Mouse (Mus musculus): ENCODE results near the gene Olfr788. TPM values are rescaled to one million over a fixed set of nuclear protein-coding genes. Genes with fewer than 3 reads are reported as not detected.

Gene Olfr788
- polyA plus RNA-seq (2012; rRNA removed), result not detected in 2 replicates

DNA sequence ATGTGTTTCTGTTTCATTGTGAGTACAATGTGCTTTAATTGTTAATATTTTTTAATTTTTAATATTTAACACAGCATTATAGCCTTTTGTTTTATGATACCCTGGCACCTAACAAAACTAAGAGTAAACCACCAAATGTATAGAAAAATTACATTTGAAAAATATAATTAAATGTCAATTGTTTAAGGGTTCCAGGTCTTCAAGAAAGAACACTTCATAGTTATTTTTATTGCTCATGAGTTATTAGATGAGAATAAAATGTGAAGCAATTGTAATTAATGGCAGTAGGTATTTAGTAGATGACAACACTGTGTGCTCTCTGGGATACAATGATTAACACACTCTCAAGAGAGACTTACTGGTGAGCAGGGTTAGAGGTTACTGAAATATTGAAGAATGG lies at the start of gene Olfr788:
Gene Olfr788, plus strand, starts transcription at position 301 of the 400 bp plus-strand sequence.
- TF ChIP-seq CTCF (IDR thresholded peaks at IDR 0.05; ENCODE audit: extremely low read depth, insufficient read length, insufficient replicate concordance, low read depth, low read length) (no peak), POLR2A (IDR thresholded peaks at IDR 0.05; ENCODE audit: low read depth, low read length) (no peak)
- H3K27ac ChIP-seq (ENCODE audit: insufficient read depth, low read depth, low read length), result no peak within 1 kb of the TSS
- H3K4me3 ChIP-seq (ENCODE audit: low read depth, low read length), result no peak within 1 kb of the TSS
- no peaks in the 10 kb centered on the region for H3K27me3 ChIP-seq (ENCODE audit: control insufficient read depth, insufficient read depth, low read length)
- no peaks in the 10 kb centered on the region for H3K36me3 ChIP-seq (ENCODE audit: control insufficient read depth, insufficient read depth, low read length)
- H3K4me1 ChIP-seq (ENCODE audit: control insufficient read depth, insufficient read depth, insufficient read length, low read length), result no peaks in the 10 kb centered on the region

DNA sequence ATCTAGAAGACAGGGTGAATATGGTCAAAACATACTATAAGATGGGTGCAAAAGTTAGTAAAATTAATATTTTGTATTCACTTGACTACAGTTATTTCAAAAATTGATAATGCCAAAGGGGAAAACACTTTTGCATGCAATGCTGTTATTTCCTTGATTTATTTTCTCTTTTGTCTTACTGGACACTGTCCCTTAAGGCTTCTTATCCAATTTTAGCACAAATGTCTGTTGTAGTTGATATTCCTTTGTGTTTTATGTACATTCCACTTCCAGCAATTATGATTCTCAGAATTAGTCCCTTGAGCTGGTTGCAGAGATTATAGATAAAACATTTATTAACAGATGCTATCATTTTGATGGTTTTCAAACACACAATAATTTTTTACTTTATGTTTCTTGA lies 43.8 kb upstream of the Olfr788 start, which contains the start of gene Olfr786:
Gene Olfr786, plus strand, starts transcription at position 301 of the 400 bp plus-strand sequence.
- no peaks in the 10 kb centered on the region; the same call in 1 of the 2 replicates for H3K27me3 ChIP-seq (ENCODE audit: control insufficient read depth, insufficient read depth, low read length)
- no peak within 1 kb of the TSS for H3K4me3 ChIP-seq (ENCODE audit: low read depth, low read length)
- no peaks in the 10 kb centered on the region for H3K4me1 ChIP-seq (ENCODE audit: control insufficient read depth, insufficient read depth, insufficient read length, low read length)
- no peaks in the 10 kb centered on the region for H3K36me3 ChIP-seq (ENCODE audit: control insufficient read depth, insufficient read depth, low read length)
- TF ChIP-seq POLR2A (IDR thresholded peaks at IDR 0.05; ENCODE audit: low read depth, low read length) (no peak), CTCF (IDR thresholded peaks at IDR 0.05; ENCODE audit: extremely low read depth, insufficient read length, insufficient replicate concordance, low read depth, low read length) (no peak)
- H3K27ac ChIP-seq (ENCODE audit: insufficient read depth, low read depth, low read length), result no peak within 1 kb of the TSS

DNA sequence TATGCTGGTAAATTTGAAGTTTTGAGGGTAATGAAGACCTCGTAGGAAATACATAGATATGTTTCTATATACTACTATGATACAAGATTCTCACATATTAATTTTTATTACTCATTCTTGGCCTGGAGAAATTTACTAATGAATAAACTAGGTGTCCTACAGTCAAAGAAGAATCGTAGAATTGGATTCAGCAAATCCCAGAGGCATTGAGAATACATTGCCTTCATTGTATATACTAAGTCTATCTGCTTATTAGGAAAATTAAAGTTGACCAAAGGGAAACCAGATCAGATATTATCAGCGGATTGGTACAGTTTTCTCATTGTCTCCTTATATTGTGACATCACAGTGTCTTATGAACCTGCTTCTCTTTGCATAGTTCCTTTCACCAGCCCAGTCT lies 9.2 kb upstream of the Olfr788 start, which contains the start of gene Olfr787:
Gene Olfr787, plus strand, starts transcription at position 301 of the 400 bp plus-strand sequence.
- WGBS, result 78% methylated on average over 3 of the region's 3 CpGs
- no peaks in the 10 kb centered on the region for H3K27me3 ChIP-seq (ENCODE audit: control insufficient read depth, insufficient read depth, low read length)

GRCm38 (mm10) chr10:129473256-129473655 lies 2.5 kb downstream of the Olfr788 start:
- no peak overlapping the region for H3K4me3 ChIP-seq (ENCODE audit: low read depth, low read length)
- WGBS, result 53% methylated on average over 2 of the region's 2 CpGs
- H3K4me1 ChIP-seq (ENCODE audit: control insufficient read depth, insufficient read depth, insufficient read length, low read length), result no peaks in the 10 kb centered on the region
- no peaks in the 10 kb centered on the region for H3K36me3 ChIP-seq (ENCODE audit: control insufficient read depth, insufficient read depth, low read length)
- no peak overlapping the region for H3K27ac ChIP-seq (ENCODE audit: insufficient read depth, low read depth, low read length)
- no peaks in the 10 kb centered on the region for H3K27me3 ChIP-seq (ENCODE audit: control insufficient read depth, insufficient read depth, low read length)
- TF ChIP-seq POLR2A (IDR thresholded peaks at IDR 0.05; ENCODE audit: low read depth, low read length) (no peak), CTCF (IDR thresholded peaks at IDR 0.05; ENCODE audit: extremely low read depth, insufficient read length, insufficient replicate concordance, low read depth, low read length) (no peak)

More for the DNA sequence above, 9.2 kb upstream of the Olfr788 start, which contains the start of gene Olfr787:
- Histone ChIP-seq H3K4me1 (ENCODE audit: control insufficient read depth, insufficient read depth, insufficient read length, low read length) (no peaks in the 10 kb centered on the region), H3K36me3 (ENCODE audit: control insufficient read depth, insufficient read depth, low read length) (no peaks in the 10 kb centered on the region), H3K4me3 (ENCODE audit: low read depth, low read length) (no peak within 1 kb of the TSS), H3K27ac (ENCODE audit: insufficient read depth, low read depth, low read length) (no peak within 1 kb of the TSS)
- TF ChIP-seq POLR2A (IDR thresholded peaks at IDR 0.05; ENCODE audit: low read depth, low read length) (no peak), CTCF (IDR thresholded peaks at IDR 0.05; ENCODE audit: extremely low read depth, insufficient read length, insufficient replicate concordance, low read depth, low read length) (no peak)

GRCm38 (mm10) chr10:129473723-129474122 lies 2.9 kb downstream of the Olfr788 start:
- H3K27me3 ChIP-seq (ENCODE audit: control insufficient read depth, insufficient read depth, low read length), result no peaks in the 10 kb centered on the region
- TF ChIP-seq POLR2A (IDR thresholded peaks at IDR 0.05; ENCODE audit: low read depth, low read length), result no peak
- no peak for TF ChIP-seq CTCF (IDR thresholded peaks at IDR 0.05; ENCODE audit: extremely low read depth, insufficient read length, insufficient replicate concordance, low read depth, low read length)

DNA sequence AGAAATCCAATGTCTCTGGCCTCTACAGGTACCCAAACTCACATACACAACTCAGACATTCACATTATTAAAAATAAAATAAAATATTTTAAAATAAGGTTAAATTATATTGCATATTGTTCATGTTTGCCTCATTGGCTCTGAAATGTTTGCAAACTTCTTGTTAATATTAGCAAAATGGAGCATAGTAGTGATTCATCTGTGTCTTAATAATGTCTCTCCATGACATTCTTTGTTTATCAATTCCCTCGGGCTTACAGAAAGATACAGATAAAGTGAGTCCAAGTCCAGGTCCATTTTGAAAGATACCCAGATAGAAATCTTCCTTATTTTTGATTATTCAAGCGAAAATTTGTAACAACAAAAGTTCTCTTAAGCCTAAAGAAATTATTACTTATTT lies 13.7 kb downstream of the Olfr788 start, which contains the start of gene Olfr789:
Gene Olfr789, plus strand, starts transcription at position 301 of the 400 bp plus-strand sequence.
- Histone ChIP-seq H3K27ac (ENCODE audit: insufficient read depth, low read depth, low read length) (no peak within 1 kb of the TSS), H3K4me1 (ENCODE audit: control insufficient read depth, insufficient read depth, insufficient read length, low read length) (no peaks in the 10 kb centered on the region), H3K36me3 (ENCODE audit: control insufficient read depth, insufficient read depth, low read length) (no peaks in the 10 kb centered on the region), H3K4me3 (ENCODE audit: low read depth, low read length) (no peak within 1 kb of the TSS), H3K27me3 (ENCODE audit: control insufficient read depth, insufficient read depth, low read length) (no peaks in the 10 kb centered on the region)
- TF ChIP-seq CTCF (IDR thresholded peaks at IDR 0.05; ENCODE audit: extremely low read depth, insufficient read length, insufficient replicate concordance, low read depth, low read length) (no peak), POLR2A (IDR thresholded peaks at IDR 0.05; ENCODE audit: low read depth, low read length) (no peak)
- 40% methylated on average over 2 of the region's 2 CpGs for WGBS

More at GRCm38 (mm10) chr10:129473723-129474122, 2.9 kb downstream of the Olfr788 start:
- no peaks in the 10 kb centered on the region for H3K4me1 ChIP-seq (ENCODE audit: control insufficient read depth, insufficient read depth, insufficient read length, low read length)
- no peak overlapping the region for H3K4me3 ChIP-seq (ENCODE audit: low read depth, low read length)
- no peaks in the 10 kb centered on the region for H3K36me3 ChIP-seq (ENCODE audit: control insufficient read depth, insufficient read depth, low read length)
- no peak overlapping the region for H3K27ac ChIP-seq (ENCODE audit: insufficient read depth, low read depth, low read length)

- no peaks in the 10 kb centered on the region for H3K36me3 ChIP-seq (ENCODE audit: control insufficient read depth, insufficient read depth, low read length)
- 75% methylated on average over 2 of the region's 2 CpGs for WGBS
- TF ChIP-seq POLR2A (IDR thresholded peaks at IDR 0.05; ENCODE audit: low read depth, low read length) (no peak), CTCF (IDR thresholded peaks at IDR 0.05; ENCODE audit: extremely low read depth, insufficient read length, insufficient replicate concordance, low read depth, low read length) (no peak)
Measured at GRCm38 (mm10) chr10:129490101-129490500, 19.3 kb downstream of the Olfr788 start.

More at GRCm38 (mm10) chr10:129490101-129490500, 19.3 kb downstream of the Olfr788 start:
- Histone ChIP-seq H3K27me3 (ENCODE audit: control insufficient read depth, insufficient read depth, low read length) (no peaks in the 10 kb centered on the region), H3K4me3 (ENCODE audit: low read depth, low read length) (no peak overlapping the region), H3K4me1 (ENCODE audit: control insufficient read depth, insufficient read depth, insufficient read length, low read length) (no peaks in the 10 kb centered on the region), H3K27ac (ENCODE audit: insufficient read depth, low read depth, low read length) (no peak overlapping the region)
